Mouse (Mus musculus) liver, embryonic 14.5 days (tissue): Measurements from ENCODE around the gene Acp4. TPM values are rescaled to one million over a fixed set of nuclear protein-coding genes. Genes with fewer than 3 reads are reported as not detected.

ENCODE experiments used
- ATAC-seq: fragments of 200-750 bp; cut with Nextera tagmentation; 2 replicates; pipeline ENCODE4 v1.8.0; 2017; ENCODE audit warnings: moderate number of reproducible peaks, mild to moderate bottlenecking, moderate library complexity; ENCODE audit not compliant: insufficient read depth
- DNase-seq, 3 experiments: peaks; one replicate each; pipeline ENCODE4 v3.0.0-alpha.2; 2012 to 2013; ENCODE audit warnings: low read depth in 3 of 3, low spot score in 3 of 3
- H3K27ac ChIP-seq: fragments of 300-500 bp; sonication (generic); 2 replicates; pipeline ENCODE4 v1.5.1; 2014; ENCODE audit warnings: moderate library complexity, mild to moderate bottlenecking, control low read depth, inconsistent platforms
- H3K27me3 ChIP-seq: fragments of 300-500 bp; sonication (generic); 2 replicates; pipeline ENCODE4 v1.6.1; 2014; ENCODE audit warnings: mild to moderate bottlenecking, low read length, moderate library complexity; ENCODE audit not compliant: control insufficient read depth, insufficient read depth
- H3K36me3 ChIP-seq: fragments of 300-500 bp; sonication (generic); replicated peaks from 2 replicates; pipeline ENCODE4 v1.6.1; 2014; ENCODE audit warnings: low read depth; ENCODE audit not compliant: control insufficient read depth, insufficient read depth
- H3K4me1 ChIP-seq, 2 experiments: fragments of 200-500 bp in 1 of 2; fragments of 300-500 bp in 1 of 2; sonication (generic) in 1 of 2; replicated peaks; 2 replicates each; pipeline ENCODE4 v1.6.1; 2012 to 2014; ENCODE audit warnings: antibody characterized with exemption in 1 of 2, inconsistent platforms in 1 of 2, low read length in 1 of 2; ENCODE audit not compliant: control insufficient read depth in 2 of 2, insufficient read depth in 2 of 2
- H3K4me2 ChIP-seq: fragments of 300-500 bp; sonication (generic); 2 replicates; pipeline ENCODE4 v1.6.1; 2014; ENCODE audit warnings: low read depth, mild to moderate bottlenecking, control low read depth, moderate library complexity
- H3K4me3 ChIP-seq, 2 experiments: fragments of 200-500 bp in 1 of 2; fragments of 300-500 bp in 1 of 2; sonication (generic) in 1 of 2; 2 replicates each; pipeline ENCODE4 v1.5.1; 2012 to 2014; ENCODE audit warnings: low read depth in 2 of 2, low read length in 2 of 2, mild to moderate bottlenecking in 2 of 2, control low read depth in 1 of 2, inconsistent platforms in 1 of 2, moderate library complexity in 1 of 2; ENCODE audit not compliant: insufficient read depth in 1 of 2
- H3K9ac ChIP-seq: fragments of 300-500 bp; sonication (generic); replicated peaks from 2 replicates; pipeline ENCODE4 v1.6.1; 2014; ENCODE audit warnings: mild to moderate bottlenecking, control low read depth, moderate library complexity
- H3K9me3 ChIP-seq: fragments of 300-500 bp; sonication (generic); 2 replicates; pipeline ENCODE4 v1.6.1; 2016; ENCODE audit warnings: low read length, mixed read lengths; ENCODE audit not compliant: control insufficient read depth
- CTCF ChIP-seq: IDR thresholded peaks from 2 replicates; pipeline ENCODE4 v1.5.1; 2016; ENCODE audit warnings: antibody characterized with exemption, low read depth, control low read depth
- EP300 ChIP-seq: IDR thresholded peaks from 2 replicates; pipeline ENCODE4 v1.6.1; 2016; ENCODE audit warnings: antibody characterized with exemption, low read depth
- WGBS: fragments of 180-500 bp; shearing (Covaris S2); extraction: QIAGEN DNeasy Blood & Tissue Kit; methylation state at CpG from one replicate; pipeline ENCODE4 v1.1.7; 2014; ENCODE audit not compliant: insufficient replicate concordance; 5-methylcytosine and 5-hydroxymethylcytosine counted together
- polyA plus RNA-seq, 2 experiments: library from polyadenylated mRNA; depleted of rRNA in 1 of 2; stranded (reverse) in 1 of 2; unstranded in 1 of 2; fragments of >200 nt; fragmentation: Nextera tagmentation in 1 of 2; extraction: Ambion mirVana in 1 of 2; gene quantifications; 2 replicates each; pipeline versions ENCODE4 v1.2.1 to v1.2.3; 2012 to 2014

The Acp4 gene
- polyA plus RNA-seq, 2 experiments = not detected

- Histone ChIP-seq H3K27ac (peak within 1 kb of the TSS; percentile 63), H3K4me2 (peak within 1 kb of the TSS; percentile 88), H3K36me3 (peaks cover 28% of the 10 kb centered on the region), H3K4me3 (peak within 1 kb of the TSS; percentile 85 to 89), H3K27me3 (no peaks in the 10 kb centered on the region), H3K9me3 (no peaks in the 10 kb centered on the region), H3K9ac (peak within 1 kb of the TSS; percentile 92), H3K4me1 (peaks cover 4 to 11% of the 10 kb centered on the region in 2 experiments)
- peak; percentile 89 for ATAC-seq
- WGBS = under 1% methylated on average over 62 of the region's 62 CpGs
- DNase-seq = peak; percentile 65 to 72 (median 67)
- TF ChIP-seq CTCF (peak; percentile 20), EP300 (peak; percentile 79)
Observed at GRCm38 (mm10) chr7:44246055-44246983, 10.9 kb downstream of the Acp4 start, which contains the start of the genes 1700028J19Rik and 2410002F23Rik. TSS of gene 1700028J19Rik (minus strand) at chr7:44246695. TSS of gene 2410002F23Rik (plus strand) at chr7:44246722.

- Histone ChIP-seq H3K4me1 (peaks cover 4 to 13% of the 10 kb centered on the region in 2 experiments), H3K9me3 (no peaks in the 10 kb centered on the region), H3K9ac (no peak overlapping the region), H3K4me3 (no peak overlapping the region), H3K27ac (no peak overlapping the region), H3K4me2 (no peak overlapping the region), H3K27me3 (no peaks in the 10 kb centered on the region), H3K36me3 (peaks cover 9% of the 10 kb centered on the region)
- no peak for TF ChIP-seq EP300
- no peak for TF ChIP-seq CTCF
- ATAC-seq (no peak), DNase-seq (no peak)
- 43% methylated on average over 1 of the region's 1 CpGs for WGBS
Observed at GRCm38 (mm10) chr7:44244080-44244479, 13.1 kb downstream of the Acp4 start.

- H3K4me3 ChIP-seq = no peak overlapping the region
- H3K4me1 ChIP-seq = peaks cover 4 to 9% of the 10 kb centered on the region in 2 experiments
- H3K9ac ChIP-seq = no peak overlapping the region
- H3K9me3 ChIP-seq = no peaks in the 10 kb centered on the region
- WGBS = 42% methylated on average over 2 of the region's 2 CpGs
- no peak for DNase-seq
- H3K36me3 ChIP-seq = no peaks in the 10 kb centered on the region
- TF ChIP-seq EP300 (no peak), CTCF (0 out of 2 replicates have a peak, but pooled peaks have one; percentile 16)
- H3K27me3 ChIP-seq = no peaks in the 10 kb centered on the region
- no peak overlapping the region for H3K4me2 ChIP-seq
- no peak for ATAC-seq
- H3K27ac ChIP-seq = no peak overlapping the region
Observed at GRCm38 (mm10) chr7:44241163-44241562, 16.0 kb downstream of the Acp4 start.

GRCm38 (mm10) chr7:44240712-44241111 is 16.5 kb downstream of the Acp4 start:
- no peaks in the 10 kb centered on the region for H3K27me3 ChIP-seq
- WGBS = 21% methylated on average over 1 of the region's 1 CpGs
- H3K9me3 ChIP-seq = no peaks in the 10 kb centered on the region
- ATAC-seq (no peak), DNase-seq (no peak)
- no peak overlapping the region for H3K9ac ChIP-seq
- no peak for TF ChIP-seq EP300
- no peak for TF ChIP-seq CTCF
- H3K4me3 ChIP-seq = no peak overlapping the region
- no peak overlapping the region for H3K27ac ChIP-seq
- no peak overlapping the region for H3K4me2 ChIP-seq
- H3K4me1 ChIP-seq = peaks cover 4 to 9% of the 10 kb centered on the region in 2 experiments
- H3K36me3 ChIP-seq = no peaks in the 10 kb centered on the region

GRCm38 (mm10) chr7:44239913-44240312 is 17.3 kb downstream of the Acp4 start:
- TF ChIP-seq EP300 (no peak), CTCF (no peak)

More at GRCm38 (mm10) chr7:44239913-44240312, 17.3 kb downstream of the Acp4 start:
- Histone ChIP-seq H3K4me2 (no peak overlapping the region), H3K27me3 (no peaks in the 10 kb centered on the region), H3K9ac (no peak overlapping the region), H3K9me3 (no peaks in the 10 kb centered on the region), H3K4me1 (peaks cover 0 to 2% of the 10 kb centered on the region in 2 experiments; a peak in 2 of 4 replicates), H3K4me3 (no peak overlapping the region), H3K27ac (no peak overlapping the region), H3K36me3 (no peaks in the 10 kb centered on the region)
- WGBS = 17% methylated on average over 2 of the region's 2 CpGs
- no peak for ATAC-seq
- no peak for DNase-seq
